Mouse (Mus musculus): ENCODE results near the gene Gm156.
"Not testable (repeated sequence)": the region's sequence is repeated elsewhere in the genome, so short reads cannot be mapped to it uniquely, and the experiment has no call there.

The Gm156 gene

DNA sequence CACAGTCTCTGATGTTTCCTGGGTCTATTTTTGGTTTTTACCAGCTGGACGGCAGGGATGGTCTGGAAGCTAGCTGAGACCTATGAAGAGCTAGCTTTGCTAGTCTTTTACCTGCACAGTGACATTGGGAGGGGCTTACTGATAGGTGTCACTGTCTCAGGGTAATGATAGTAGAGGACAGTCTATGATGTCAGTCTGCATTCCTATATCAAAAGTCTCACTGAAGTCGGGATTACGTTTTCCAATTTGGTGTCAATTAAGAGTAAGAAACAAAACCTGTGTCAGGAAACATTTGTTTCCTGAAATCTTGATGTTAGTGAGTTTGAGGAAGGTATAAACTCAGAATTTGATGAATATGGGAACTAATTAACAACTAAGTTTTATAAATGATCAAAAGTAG lies at the start of gene Gm156:
TSS of gene Gm156 (minus strand) at position 101 of the 400 bp plus-strand sequence.
- not testable (repeated sequence) for DNase-seq

GRCm38 (mm10) chr6:129825559-129825958 lies 41.5 kb upstream of the Gm156 start:
- DNase-seq = no peak

GRCm38 (mm10) chr6:129824004-129824403 lies 39.9 kb upstream of the Gm156 start:
- DNase-seq = no peak

DNA sequence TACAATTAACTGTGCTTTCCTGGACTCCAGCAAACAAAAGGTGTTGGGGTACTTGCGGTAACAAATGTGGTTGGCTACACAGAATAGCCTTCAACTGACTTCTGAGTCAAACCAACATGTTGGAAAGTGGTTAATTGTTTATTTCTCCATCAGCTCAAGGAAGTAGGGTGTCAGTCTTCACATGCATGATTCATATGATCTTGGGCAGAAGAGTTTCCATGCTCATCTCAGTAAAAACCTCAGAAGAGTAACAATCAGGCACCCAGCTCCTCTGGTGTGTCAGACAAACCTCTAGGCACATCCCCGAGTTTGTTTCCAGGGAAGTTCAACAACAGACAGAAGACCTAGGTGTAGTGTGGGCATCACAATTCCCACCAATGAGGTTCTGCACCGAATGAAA lies 33.7 kb upstream of the Gm156 start:
- DNase-seq = no peak

DNA sequence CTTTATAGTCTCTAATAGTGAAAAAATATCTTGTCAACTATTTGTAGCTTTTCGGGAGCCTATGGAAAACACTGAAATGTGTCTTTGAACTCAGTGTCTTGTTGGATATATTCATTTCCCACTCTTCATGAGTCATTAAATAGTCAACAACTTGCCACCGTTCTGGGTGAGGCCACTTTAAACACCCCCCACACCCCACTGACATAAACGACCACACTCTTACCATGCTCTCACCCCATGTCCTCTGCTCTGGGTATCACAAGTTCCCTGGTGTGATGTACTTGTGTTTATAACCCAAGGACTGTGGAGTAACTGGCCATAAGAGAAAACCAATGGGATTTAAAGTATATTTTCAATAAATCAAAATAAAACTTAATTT lies 36.4 kb downstream of the Gm156 start:
- no peak for DNase-seq

DNA sequence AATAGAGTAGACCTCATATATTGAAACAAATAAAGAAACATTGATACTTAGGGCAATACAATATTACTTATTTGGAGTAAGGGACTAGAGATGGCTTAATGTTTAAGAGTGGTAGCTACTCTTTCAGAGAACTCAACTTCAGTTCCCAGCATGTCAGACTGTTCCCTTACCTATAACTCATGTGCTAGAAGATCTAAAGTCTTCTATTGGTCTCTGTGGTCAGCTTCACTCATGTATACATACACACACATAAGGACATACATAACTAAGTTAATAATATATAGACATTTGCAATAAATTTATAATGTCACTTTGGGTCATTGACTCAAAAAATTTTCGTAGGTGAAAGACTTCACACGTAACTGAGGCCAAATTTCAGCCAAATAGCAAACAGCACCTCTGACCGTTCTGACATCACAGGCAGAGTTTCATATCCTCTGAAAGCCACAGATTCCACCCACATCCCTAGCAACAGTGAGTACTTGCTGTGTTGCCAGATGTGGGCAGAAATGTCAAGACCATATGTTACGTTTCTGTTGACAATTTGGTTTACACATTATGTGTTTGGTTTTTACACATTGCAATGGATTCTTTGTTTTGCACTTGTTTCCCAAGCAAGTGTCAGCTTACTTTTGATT lies 36.9 kb downstream of the Gm156 start:
- no peak for DNase-seq

- DNase-seq = no peak
Observed at GRCm38 (mm10) chr6:129746151-129746550, 37.9 kb downstream of the Gm156 start.

DNA sequence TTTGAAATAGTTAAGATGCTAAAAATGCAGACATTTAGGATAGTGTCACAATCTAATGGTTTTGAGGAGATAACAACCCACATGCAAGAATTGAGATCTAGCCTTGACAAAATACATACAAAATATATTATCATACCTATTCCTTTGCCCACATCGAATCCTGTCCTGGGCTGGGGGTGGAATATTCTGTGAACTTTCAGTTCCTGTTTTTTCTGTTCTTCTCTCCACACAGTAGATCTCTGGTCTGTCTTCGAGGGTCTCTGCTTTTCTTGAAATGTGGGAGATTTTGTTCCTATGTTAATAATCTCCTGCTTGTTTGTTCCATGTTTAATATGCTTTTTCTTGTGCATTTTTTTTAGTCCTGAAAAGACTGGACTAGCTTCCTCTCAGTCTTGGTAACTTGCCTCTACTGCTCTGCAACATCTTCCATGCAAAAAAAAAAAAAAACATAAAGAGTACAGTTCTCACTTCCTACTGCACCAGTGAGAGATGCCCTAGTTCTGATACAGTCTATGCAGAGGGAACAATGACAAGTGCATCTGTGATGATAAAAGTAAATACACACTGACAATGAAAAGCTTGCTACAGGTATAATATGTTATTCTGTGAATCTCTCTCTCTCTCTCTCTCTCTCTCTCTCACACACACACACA lies 43.9 kb downstream of the Gm156 start, which contains the start of gene Klri2:
TSS of gene Klri2 (minus strand) at position 416 of the 653 bp plus-strand sequence.
- DNase-seq = no peak

DNA sequence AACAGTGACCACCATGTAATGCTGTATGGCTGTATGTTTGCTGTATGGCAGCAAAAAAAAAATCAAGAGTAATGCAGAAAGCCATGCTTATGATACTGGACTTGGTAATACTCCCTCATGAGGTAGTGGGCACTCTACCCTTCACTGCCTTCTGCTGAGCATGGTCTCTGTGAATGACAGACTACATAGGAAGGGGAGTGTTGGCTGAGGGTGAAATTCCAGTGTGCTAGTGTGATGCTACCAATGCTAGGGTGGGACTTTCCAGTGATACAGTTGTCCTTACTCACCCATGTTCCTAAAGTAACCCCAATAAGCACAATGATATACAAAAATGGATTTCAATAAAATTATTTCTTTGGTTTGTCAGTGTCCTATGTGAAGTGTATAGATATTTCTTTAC lies 47.7 kb downstream of the Gm156 start:
- no peak for DNase-seq

DNA sequence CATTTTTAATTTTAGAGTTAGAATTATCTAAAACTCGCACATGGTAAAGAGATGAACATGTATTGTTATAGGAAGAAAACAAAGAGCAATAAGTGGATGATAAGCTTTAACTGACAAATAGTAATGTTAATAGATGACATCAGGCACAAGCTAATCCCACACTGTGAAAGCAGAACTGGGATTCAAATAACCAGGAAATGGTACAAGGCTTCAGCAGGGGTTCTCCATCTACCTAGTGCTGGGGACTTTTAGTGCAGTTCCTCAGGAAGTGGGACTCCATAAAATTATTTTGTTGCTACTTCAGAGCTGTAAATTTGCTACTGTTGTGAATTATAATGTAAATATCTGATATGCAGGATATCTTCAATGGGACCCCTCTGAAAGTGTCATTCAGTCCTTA lies 56.8 kb downstream of the Gm156 start:
- DNase-seq = no peak

DNA sequence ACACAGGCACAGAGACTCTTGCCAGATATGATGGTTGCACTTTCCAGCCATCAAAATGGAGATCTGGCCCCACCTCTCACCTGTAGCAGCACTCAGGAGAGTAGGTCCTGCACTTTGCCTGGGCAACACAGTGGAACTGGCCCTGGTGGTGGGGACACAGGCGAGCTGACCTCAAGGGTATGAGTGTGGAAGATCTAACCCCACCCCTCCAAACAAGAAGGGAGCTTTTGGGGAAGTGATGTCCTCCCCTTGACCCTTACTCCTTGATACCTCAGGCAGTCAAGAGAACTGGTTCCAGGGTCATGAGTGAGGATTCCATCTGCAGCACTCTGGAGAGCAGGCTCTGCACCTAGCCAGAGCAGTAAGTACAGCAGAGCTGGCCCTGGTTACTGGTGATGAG lies 62.7 kb downstream of the Gm156 start:
- DNase-seq = no peak

DNA sequence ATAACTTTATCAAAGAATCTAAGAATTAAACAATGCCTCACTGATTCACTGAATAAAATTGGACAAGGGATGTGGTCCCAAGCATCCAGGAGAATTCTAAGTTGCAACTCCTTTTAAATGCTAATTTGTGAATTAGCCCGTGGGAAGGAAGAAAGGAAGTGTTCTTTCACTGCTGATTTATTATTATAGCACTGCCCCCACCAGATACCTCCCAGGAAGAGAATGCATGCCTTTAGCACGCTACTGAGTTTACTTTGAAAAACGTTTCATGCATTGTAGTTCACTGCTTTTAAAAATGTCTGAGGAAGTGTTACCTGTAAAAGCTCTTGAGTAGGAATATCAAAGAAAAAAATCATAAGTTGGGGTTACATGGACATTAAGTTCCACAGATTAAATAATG lies 63.6 kb downstream of the Gm156 start:
- no peak for DNase-seq

- no peak for DNase-seq
Observed at GRCm38 (mm10) chr6:129717032-129717431, 67.0 kb downstream of the Gm156 start, which contains the start of gene Klri1. Klri1 (minus strand) TSS chr6:129717132.

Measured in cerebellum, postnatal 14 days (tissue).